Mouse (Mus musculus): ENCODE measurements at regions not wholly inside any gene's neighbourhood (a gene's known extent, or its start where the extent isn't known, plus 50 kb on each side); places are given as distances from the start of the nearest gene placed in this dataset.

GRCm38 (mm10) chr13:103683169-103683568, 91.2 kb downstream of the Srek1 start:
- Histone ChIP-seq H3K4me3 (replicated peaks) (no peak overlapping the region), H3K27me3 (replicated peaks) (peaks cover 3% of the 10 kb centered on the region), H3K36me3 (replicated peaks; ENCODE audit: low read length) (no peaks in the 10 kb centered on the region), H3K4me1 (no peaks in the 10 kb centered on the region), H3K9me3 (no peaks in the 10 kb centered on the region)
- TF ChIP-seq GATA1 (IDR thresholded peaks at IDR 0.05; ENCODE audit: borderline replicate concordance, low read length), result no peak

- Histone ChIP-seq H3K4me3 (replicated peaks) (no peak overlapping the region), H3K4me1 (no peaks in the 10 kb centered on the region), H3K27me3 (replicated peaks) (peaks cover 3% of the 10 kb centered on the region), H3K36me3 (replicated peaks; ENCODE audit: low read length) (no peaks in the 10 kb centered on the region), H3K9me3 (no peaks in the 10 kb centered on the region)
- TF ChIP-seq GATA1 (IDR thresholded peaks at IDR 0.05; ENCODE audit: borderline replicate concordance, low read length) (no peak), FLI1 (IDR thresholded peaks at IDR 0.05; ENCODE audit: low read length) (no peak)
These were observed 93.7 kb downstream of the Srek1 start for GRCm38 (mm10) chr13:103680740-103681139.

- no peaks in the 10 kb centered on the region for H3K9me3 ChIP-seq
- no peak for TF ChIP-seq GATA1 (IDR thresholded peaks at IDR 0.05; ENCODE audit: borderline replicate concordance, low read length)
- TF ChIP-seq FLI1 (IDR thresholded peaks at IDR 0.05; ENCODE audit: low read length), result no peak
- no peaks in the 10 kb centered on the region for H3K36me3 ChIP-seq (replicated peaks; ENCODE audit: low read length)
- H3K27me3 ChIP-seq (replicated peaks), result peaks cover 3% of the 10 kb centered on the region
- no peaks in the 10 kb centered on the region for H3K4me1 ChIP-seq
- no peak overlapping the region for H3K4me3 ChIP-seq (replicated peaks)
These were observed 94.4 kb downstream of the Srek1 start for GRCm38 (mm10) chr13:103680052-103680451.

- H3K4me3 ChIP-seq (replicated peaks), result no peak overlapping the region
- H3K9me3 ChIP-seq, result no peaks in the 10 kb centered on the region
- H3K27me3 ChIP-seq (replicated peaks), result peaks cover 1% of the 10 kb centered on the region
- H3K36me3 ChIP-seq (replicated peaks; ENCODE audit: low read length), result no peaks in the 10 kb centered on the region
- TF ChIP-seq FLI1 (IDR thresholded peaks at IDR 0.05; ENCODE audit: low read length) (no peak), GATA1 (IDR thresholded peaks at IDR 0.05; ENCODE audit: borderline replicate concordance, low read length) (no peak)
- H3K4me1 ChIP-seq, result no peaks in the 10 kb centered on the region
These were observed 97.6 kb downstream of the Srek1 start for GRCm38 (mm10) chr13:103676831-103677230.

- no peak overlapping the region for H3K4me3 ChIP-seq (replicated peaks)
- no peaks in the 10 kb centered on the region for H3K9me3 ChIP-seq
- TF ChIP-seq GATA1 (IDR thresholded peaks at IDR 0.05; ENCODE audit: borderline replicate concordance, low read length), result no peak
- TF ChIP-seq FLI1 (IDR thresholded peaks at IDR 0.05; ENCODE audit: low read length), result no peak
- H3K27me3 ChIP-seq (replicated peaks), result no peaks in the 10 kb centered on the region
- H3K4me1 ChIP-seq, result no peaks in the 10 kb centered on the region
- no peaks in the 10 kb centered on the region for H3K36me3 ChIP-seq (replicated peaks; ENCODE audit: low read length)
These were observed 98.2 kb downstream of the Srek1 start for GRCm38 (mm10) chr13:103676221-103676620.

GRCm38 (mm10) chr13:103670611-103671010, 103.8 kb downstream of the Srek1 start:
- Histone ChIP-seq H3K27me3 (replicated peaks) (no peaks in the 10 kb centered on the region), H3K36me3 (replicated peaks; ENCODE audit: low read length) (no peaks in the 10 kb centered on the region), H3K4me3 (replicated peaks) (no peak overlapping the region), H3K9me3 (no peaks in the 10 kb centered on the region), H3K4me1 (no peaks in the 10 kb centered on the region)
- TF ChIP-seq GATA1 (IDR thresholded peaks at IDR 0.05; ENCODE audit: borderline replicate concordance, low read length) (no peak), FLI1 (IDR thresholded peaks at IDR 0.05; ENCODE audit: low read length) (no peak)

GRCm38 (mm10) chr13:103669856-103670255, 104.6 kb downstream of the Srek1 start:
- H3K36me3 ChIP-seq (replicated peaks; ENCODE audit: low read length), result no peaks in the 10 kb centered on the region
- no peaks in the 10 kb centered on the region for H3K27me3 ChIP-seq (replicated peaks)
- no peaks in the 10 kb centered on the region for H3K4me1 ChIP-seq
- H3K9me3 ChIP-seq, result no peaks in the 10 kb centered on the region
- H3K4me3 ChIP-seq (replicated peaks), result no peak overlapping the region
- TF ChIP-seq FLI1 (IDR thresholded peaks at IDR 0.05; ENCODE audit: low read length), result no peak
- no peak for TF ChIP-seq GATA1 (IDR thresholded peaks at IDR 0.05; ENCODE audit: borderline replicate concordance, low read length)

GRCm38 (mm10) chr13:103667749-103668148, 106.7 kb downstream of the Srek1 start:
- no peaks in the 10 kb centered on the region for H3K27me3 ChIP-seq (replicated peaks)
- H3K36me3 ChIP-seq (replicated peaks; ENCODE audit: low read length), result no peaks in the 10 kb centered on the region
- no peak overlapping the region for H3K4me3 ChIP-seq (replicated peaks)
- no peaks in the 10 kb centered on the region for H3K4me1 ChIP-seq
- TF ChIP-seq FLI1 (IDR thresholded peaks at IDR 0.05; ENCODE audit: low read length), result no peak
- TF ChIP-seq GATA1 (IDR thresholded peaks at IDR 0.05; ENCODE audit: borderline replicate concordance, low read length), result no peak
- no peaks in the 10 kb centered on the region for H3K9me3 ChIP-seq

- Histone ChIP-seq H3K36me3 (replicated peaks; ENCODE audit: low read length) (no peaks in the 10 kb centered on the region), H3K9me3 (no peaks in the 10 kb centered on the region), H3K4me3 (replicated peaks) (no peak overlapping the region), H3K4me1 (0 out of 2 replicates have a peak, but pooled peaks cover 3% of the 10 kb centered on the region), H3K27me3 (replicated peaks) (peaks cover 1% of the 10 kb centered on the region)
- TF ChIP-seq GATA1 (IDR thresholded peaks at IDR 0.05; ENCODE audit: borderline replicate concordance, low read length) (no peak), FLI1 (IDR thresholded peaks at IDR 0.05; ENCODE audit: low read length) (no peak)
These were observed 114.0 kb downstream of the Srek1 start for GRCm38 (mm10) chr13:103660248-103660996.

- Histone ChIP-seq H3K9me3 (peaks cover 7% of the 10 kb centered on the region), H3K4me3 (replicated peaks) (no peak overlapping the region)
- TF ChIP-seq GATA1 (IDR thresholded peaks at IDR 0.05; ENCODE audit: borderline replicate concordance, low read length), result no peak
- no peak for TF ChIP-seq FLI1 (IDR thresholded peaks at IDR 0.05; ENCODE audit: low read length)
These were observed 118.4 kb downstream of the Srek1 start for GRCm38 (mm10) chr13:103655966-103656365.

More at GRCm38 (mm10) chr13:103655966-103656365, 118.4 kb downstream of the Srek1 start:
- Histone ChIP-seq H3K36me3 (replicated peaks; ENCODE audit: low read length) (no peaks in the 10 kb centered on the region), H3K4me1 (0 out of 2 replicates have a peak, but pooled peaks cover 3% of the 10 kb centered on the region), H3K27me3 (replicated peaks) (peaks cover 1% of the 10 kb centered on the region)

Measured in megakaryocyte, embryonic 14.5 days (primary cell).